Mouse (Mus musculus): ENCODE data around the gene Trim71.

The Trim71 gene

GRCm38 (mm10) chr9:114560141-114560540 is 4.0 kb downstream of the Trim71 start:
- DNase-seq (ENCODE audit: low read depth in 2 of 2, low spot score in 2 of 2) = no peak

- DNase-seq (ENCODE audit: low read depth in 2 of 2, low spot score in 2 of 2) = no peak
Measured at GRCm38 (mm10) chr9:114557086-114557485, 7.1 kb downstream of the Trim71 start.

GRCm38 (mm10) chr9:114556276-114556855 is 7.8 kb downstream of the Trim71 start:
- no peak for DNase-seq (ENCODE audit: low read depth in 2 of 2, low spot score in 2 of 2)

GRCm38 (mm10) chr9:114554355-114554979 is 9.7 kb downstream of the Trim71 start:
- no peak for DNase-seq (ENCODE audit: low read depth in 2 of 2, low spot score in 2 of 2)

- no peak for DNase-seq (ENCODE audit: low read depth in 2 of 2, low spot score in 2 of 2)
Measured at GRCm38 (mm10) chr9:114553828-114554227, 10.3 kb downstream of the Trim71 start.

GRCm38 (mm10) chr9:114550033-114550432 is 14.1 kb downstream of the Trim71 start:
- DNase-seq (ENCODE audit: low read depth in 2 of 2, low spot score in 2 of 2) = no peak

- DNase-seq (ENCODE audit: low read depth in 2 of 2, low spot score in 2 of 2) = no peak
Measured at GRCm38 (mm10) chr9:114549117-114549516, 15.1 kb downstream of the Trim71 start.

GRCm38 (mm10) chr9:114548496-114548895 is 15.7 kb downstream of the Trim71 start:
- DNase-seq (ENCODE audit: low read depth in 2 of 2, low spot score in 2 of 2) = no peak

GRCm38 (mm10) chr9:114547643-114548077 is 16.5 kb downstream of the Trim71 start:
- DNase-seq (ENCODE audit: low read depth in 2 of 2, low spot score in 2 of 2) = no peak

GRCm38 (mm10) chr9:114546765-114547164 is 17.4 kb downstream of the Trim71 start:
- DNase-seq (ENCODE audit: low read depth in 2 of 2, low spot score in 2 of 2) = no peak

GRCm38 (mm10) chr9:114544754-114545393 is 19.3 kb downstream of the Trim71 start:
- no peak for DNase-seq (ENCODE audit: low read depth in 2 of 2, low spot score in 2 of 2)

- DNase-seq (ENCODE audit: low read depth in 2 of 2, low spot score in 2 of 2) = no peak
Measured at GRCm38 (mm10) chr9:114543882-114544753, 20.1 kb downstream of the Trim71 start.

GRCm38 (mm10) chr9:114541279-114541741 is 22.9 kb downstream of the Trim71 start:
- DNase-seq (ENCODE audit: low read depth in 2 of 2, low spot score in 2 of 2) = no peak

GRCm38 (mm10) chr9:114538996-114539563 is 25.1 kb downstream of the Trim71 start:
- no peak for DNase-seq (ENCODE audit: low read depth in 2 of 2, low spot score in 2 of 2)

GRCm38 (mm10) chr9:114536628-114537027 is 27.5 kb downstream of the Trim71 start:
- DNase-seq (ENCODE audit: low read depth in 2 of 2, low spot score in 2 of 2) = no peak

GRCm38 (mm10) chr9:114534747-114535517 is 29.2 kb downstream of the Trim71 start:
- DNase-seq (ENCODE audit: low read depth in 2 of 2, low spot score in 2 of 2) = no peak

- no peak for DNase-seq (ENCODE audit: low read depth in 2 of 2, low spot score in 2 of 2)
Measured at GRCm38 (mm10) chr9:114533848-114534247, 30.3 kb downstream of the Trim71 start.

GRCm38 (mm10) chr9:114531276-114531675 is 32.9 kb downstream of the Trim71 start:
- no peak for DNase-seq (ENCODE audit: low read depth in 2 of 2, low spot score in 2 of 2)

- DNase-seq (ENCODE audit: low read depth in 2 of 2, low spot score in 2 of 2) = no peak
Measured at GRCm38 (mm10) chr9:114528680-114529048, 35.5 kb downstream of the Trim71 start.

GRCm38 (mm10) chr9:114527992-114528679 is 36.0 kb downstream of the Trim71 start:
- DNase-seq (ENCODE audit: low read depth in 2 of 2, low spot score in 2 of 2) = no peak

Measured in CD8-positive naive resting alpha-beta T cell, adult 2 months (primary cell).